Mouse (Mus musculus) lung, embryonic 14.5 days (tissue): ENCODE results near the gene Dhdds. TPM values are rescaled to one million over a fixed set of nuclear protein-coding genes. Genes with fewer than 3 reads are reported as not detected.
A peak's percentile ranks its signal among the peaks of the same experiment; 100 is the strongest.
"Not testable (repeated sequence)": the region's sequence is repeated elsewhere in the genome, so short reads cannot be mapped to it uniquely, and the experiment has no call there.

Experiments
- ATAC-seq: fragments of 200-750 bp; cut with Nextera tagmentation; 2 replicates; pipeline ENCODE4 v1.8.0; 2017; ENCODE audit warnings: mild to moderate bottlenecking, moderate TSS enrichment, moderate library complexity; ENCODE audit not compliant: insufficient read depth
- DNase-seq: peaks from one replicate; pipeline ENCODE4 v3.0.0-alpha.2; 2015
- H3K27ac ChIP-seq: fragments of 300-500 bp; sonication (generic); 2 replicates; pipeline ENCODE4 v1.5.1; 2014; ENCODE audit warnings: low read depth, mild to moderate bottlenecking, moderate library complexity
- H3K27me3 ChIP-seq: fragments of 300-500 bp; sonication (generic); 2 replicates; pipeline ENCODE4 v1.6.1; 2014; ENCODE audit warnings: low read length, control low read depth; ENCODE audit not compliant: insufficient read depth
- H3K36me3 ChIP-seq: fragments of 300-500 bp; sonication (generic); 2 replicates; pipeline ENCODE4 v1.6.1; 2014; ENCODE audit warnings: control low read depth; ENCODE audit not compliant: insufficient read depth
- H3K4me1 ChIP-seq: fragments of 300-500 bp; sonication (generic); 2 replicates; pipeline ENCODE4 v1.6.1; 2014; ENCODE audit warnings: antibody characterized with exemption, control low read depth; ENCODE audit not compliant: insufficient read depth
- H3K4me2 ChIP-seq: fragments of 300-500 bp; sonication (generic); 2 replicates; pipeline ENCODE4 v1.6.1; 2014; ENCODE audit warnings: mild to moderate bottlenecking
- H3K4me3 ChIP-seq: fragments of 300-500 bp; sonication (generic); 2 replicates; pipeline ENCODE4 v1.5.1; 2014; ENCODE audit warnings: low read depth, low read length
- H3K9ac ChIP-seq: fragments of 300-500 bp; sonication (generic); 2 replicates; pipeline ENCODE4 v1.6.1; 2014
- H3K9me3 ChIP-seq: fragments of 300-500 bp; sonication (generic); 2 replicates; pipeline ENCODE4 v1.6.1; 2016; ENCODE audit warnings: low read depth, low read length, control low read depth
- CTCF ChIP-seq: IDR thresholded peaks from 2 replicates; pipeline ENCODE4 v1.5.1; 2016; ENCODE audit warnings: antibody characterized with exemption, low read depth
- WGBS: fragments of 180-500 bp; shearing (Covaris S2); extraction: QIAGEN DNeasy Blood & Tissue Kit; methylation state at CpG from one replicate; pipeline ENCODE4 v1.1.7; 2014; 5-methylcytosine and 5-hydroxymethylcytosine counted together
- polyA plus RNA-seq: library from polyadenylated mRNA; unstranded; fragments of >200 nt; fragmentation: Nextera tagmentation; extraction: Ambion mirVana; gene quantifications from 2 replicates; pipeline ENCODE4 v1.2.1, GENCODE M21; 2014

Dhdds gene
- polyA plus RNA-seq, 1 experiment from 2014 or later = 43.7 TPM

DNA sequence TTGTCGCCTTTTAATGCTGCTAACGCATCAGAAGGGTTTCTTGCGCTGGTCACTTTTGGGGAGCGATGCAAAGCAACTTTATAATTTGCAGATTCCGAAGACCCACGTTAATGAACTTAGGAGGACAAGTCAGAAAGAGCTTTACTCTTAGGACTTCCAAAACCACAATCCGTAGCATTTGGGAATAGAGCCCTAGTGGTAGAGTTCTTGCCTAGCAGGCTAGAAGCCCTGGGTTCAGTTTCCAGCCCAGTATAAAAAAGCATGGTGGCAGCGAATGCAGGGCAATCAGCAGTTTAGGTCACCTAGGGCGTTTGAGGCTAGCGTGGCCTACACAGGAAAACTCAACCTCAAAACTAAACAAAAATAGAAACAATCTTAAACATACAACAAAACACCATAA is 992 bp upstream of the Dhdds start:
- Histone ChIP-seq H3K4me2 (peak overlapping the region; percentile 88; the same call in 1 of the 2 replicates), H3K9me3 (no peaks in the 10 kb centered on the region), H3K9ac (no peak overlapping the region), H3K4me1 (no peaks in the 10 kb centered on the region), H3K36me3 (peaks cover 10% of the 10 kb centered on the region), H3K4me3 (no peak overlapping the region), H3K27me3 (no peaks in the 10 kb centered on the region), H3K27ac (no peak overlapping the region)
- 49% methylated on average over 10 of the region's 10 CpGs for WGBS
- no peak for ATAC-seq
- TF ChIP-seq CTCF = no peak
- DNase-seq = no peak

DNA sequence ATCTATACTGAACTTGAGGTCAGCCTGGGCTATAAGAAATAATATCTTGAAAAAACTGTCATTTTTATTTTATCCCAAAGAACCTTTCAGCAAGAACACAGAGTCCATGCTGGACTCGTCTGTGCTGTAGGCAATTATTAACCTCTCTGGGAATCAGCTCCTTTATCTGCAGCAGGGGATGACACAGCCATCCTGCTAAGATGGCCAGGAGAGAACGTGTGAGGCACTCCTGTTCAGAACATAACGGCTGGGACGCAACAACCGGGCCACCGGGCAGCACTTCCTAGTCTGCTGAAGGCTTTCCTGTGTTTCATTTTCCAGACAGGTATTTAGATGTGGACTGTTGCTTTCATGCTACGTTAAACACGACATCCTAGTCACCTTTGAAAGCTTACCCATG is 6.0 kb downstream of the Dhdds start:
- TF ChIP-seq CTCF = no peak
- H3K4me3 ChIP-seq = no peak overlapping the region
- DNase-seq (no peak), ATAC-seq (no peak)
- no peaks in the 10 kb centered on the region for H3K27me3 ChIP-seq
- 84% methylated on average over 8 of the region's 8 CpGs for WGBS
- no peaks in the 10 kb centered on the region for H3K9me3 ChIP-seq
- H3K9ac ChIP-seq = no peak overlapping the region
- no peaks in the 10 kb centered on the region for H3K4me1 ChIP-seq
- H3K27ac ChIP-seq = no peak overlapping the region
- peaks cover 72% of the 10 kb centered on the region for H3K36me3 ChIP-seq
- no peak overlapping the region for H3K4me2 ChIP-seq

DNA sequence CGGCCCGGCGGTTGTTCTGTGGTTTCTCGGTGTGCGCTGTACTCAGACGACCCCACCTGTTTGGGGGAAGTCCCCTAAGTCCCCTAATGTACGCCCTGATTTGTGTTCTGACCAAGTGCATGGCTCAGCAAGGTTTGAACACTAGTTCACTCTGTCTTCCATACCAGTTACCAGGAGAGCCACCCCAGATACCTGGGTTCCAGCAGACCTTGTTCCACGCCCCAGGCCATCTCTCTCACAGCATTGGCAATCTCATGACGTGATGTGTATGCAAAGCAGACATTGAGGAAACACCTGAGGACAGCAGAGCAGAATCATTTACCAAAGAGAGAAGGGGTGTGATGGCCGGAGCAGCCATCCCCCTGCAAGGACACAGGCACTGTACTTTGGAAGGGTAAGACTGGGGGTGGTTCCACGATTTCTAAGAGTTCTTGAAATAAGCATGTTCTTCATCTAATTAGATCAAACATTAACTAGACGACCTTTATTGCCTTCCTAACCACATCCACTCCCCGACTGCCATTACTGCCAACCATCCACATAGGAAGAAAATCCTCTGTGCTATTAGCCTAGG is 9.5 kb downstream of the Dhdds start:
- ATAC-seq (no peak), DNase-seq (no peak)
- no peak overlapping the region for H3K4me2 ChIP-seq
- no peaks in the 10 kb centered on the region for H3K4me1 ChIP-seq
- no peak for TF ChIP-seq CTCF
- H3K9me3 ChIP-seq = no peaks in the 10 kb centered on the region
- no peaks in the 10 kb centered on the region for H3K27me3 ChIP-seq
- no peak overlapping the region for H3K9ac ChIP-seq
- no peak overlapping the region for H3K4me3 ChIP-seq
- peaks cover 88% of the 10 kb centered on the region for H3K36me3 ChIP-seq
- 87% methylated on average over 13 of the region's 13 CpGs for WGBS
- H3K27ac ChIP-seq = no peak overlapping the region

DNA sequence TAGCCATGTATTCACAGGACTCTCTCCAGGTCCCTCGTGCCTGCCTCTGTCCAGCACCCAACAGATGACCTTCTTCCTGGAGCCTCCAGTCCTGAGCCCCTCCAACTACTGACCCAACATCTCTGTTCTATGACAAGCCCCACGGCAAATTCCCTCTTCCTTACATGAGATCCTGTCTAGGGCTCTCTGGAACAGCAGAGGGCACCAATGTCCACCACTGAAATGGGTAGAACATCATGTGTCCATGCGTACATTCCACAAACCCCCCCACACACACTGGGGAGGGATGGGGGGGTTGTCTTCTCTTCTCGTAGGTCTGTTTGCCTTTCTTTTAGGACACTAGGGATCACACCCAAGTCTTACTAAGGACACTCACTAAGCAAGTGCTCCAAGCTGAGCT is 10.7 kb downstream of the Dhdds start:
- WGBS = 53% methylated on average over 4 of the region's 4 CpGs
- Histone ChIP-seq H3K4me1 (no peaks in the 10 kb centered on the region), H3K36me3 (peaks cover 87% of the 10 kb centered on the region), H3K9ac (no peak overlapping the region), H3K4me2 (no peak overlapping the region), H3K9me3 (no peaks in the 10 kb centered on the region), H3K27ac (no peak overlapping the region), H3K4me3 (no peak overlapping the region), H3K27me3 (no peaks in the 10 kb centered on the region)
- peak; percentile 19 for TF ChIP-seq CTCF
- DNase-seq = no peak
- ATAC-seq = no peak

DNA sequence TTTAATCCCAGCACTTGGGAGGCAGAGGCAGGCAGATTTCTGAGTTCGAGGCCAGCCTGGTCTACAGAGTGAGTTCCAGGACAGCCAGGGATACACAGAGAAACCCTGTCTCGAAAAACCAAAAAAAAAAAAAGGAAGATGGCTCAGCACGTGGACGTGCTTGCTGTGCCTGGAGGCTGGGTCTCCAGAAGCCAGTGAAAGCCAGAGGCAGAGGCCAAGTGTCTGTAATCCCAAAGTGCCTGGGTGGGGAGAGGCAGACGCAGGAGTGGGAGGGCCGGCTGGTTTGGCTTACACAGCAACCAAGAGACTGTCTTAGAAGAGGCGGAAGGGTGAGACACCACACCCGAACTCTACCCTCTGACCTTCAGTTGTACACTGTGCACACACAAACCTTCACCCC is 12.4 kb downstream of the Dhdds start:
- not testable (repeated sequence) for H3K9me3 ChIP-seq, H3K4me2 ChIP-seq, H3K27me3 ChIP-seq, DNase-seq, H3K4me1 ChIP-seq, H3K9ac ChIP-seq, H3K27ac ChIP-seq, H3K4me3 ChIP-seq, ATAC-seq
- 83% methylated on average over 8 of the region's 8 CpGs for WGBS
- H3K36me3 ChIP-seq = peaks cover 72% of the 10 kb centered on the region

DNA sequence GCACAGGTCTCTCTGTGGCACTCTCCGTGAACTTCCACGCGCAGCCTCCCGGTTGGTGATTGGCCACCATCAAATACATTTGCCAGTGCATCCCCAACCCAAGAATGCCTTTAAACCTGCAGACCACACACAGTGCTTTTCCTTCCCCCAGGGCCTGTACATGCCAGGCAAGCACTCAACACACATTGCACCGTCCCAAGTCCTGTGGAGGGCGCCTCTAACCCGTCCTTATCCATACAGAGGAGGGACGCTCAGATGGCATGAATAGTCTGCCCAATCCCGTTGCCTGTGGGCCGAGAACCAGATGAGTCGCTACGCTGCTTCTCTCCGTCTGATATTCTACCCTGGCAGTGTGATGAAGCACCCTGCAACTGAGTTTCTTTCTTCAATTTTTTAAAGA is 17.8 kb downstream of the Dhdds start:
- Histone ChIP-seq H3K4me2 (no peak overlapping the region), H3K36me3 (peaks cover 66% of the 10 kb centered on the region), H3K27ac (no peak overlapping the region), H3K9ac (no peak overlapping the region), H3K4me1 (no peaks in the 10 kb centered on the region), H3K9me3 (no peaks in the 10 kb centered on the region), H3K27me3 (no peaks in the 10 kb centered on the region), H3K4me3 (no peak overlapping the region)
- TF ChIP-seq CTCF = no peak
- WGBS = 85% methylated on average over 13 of the region's 13 CpGs
- no peak for DNase-seq
- no peak for ATAC-seq

DNA sequence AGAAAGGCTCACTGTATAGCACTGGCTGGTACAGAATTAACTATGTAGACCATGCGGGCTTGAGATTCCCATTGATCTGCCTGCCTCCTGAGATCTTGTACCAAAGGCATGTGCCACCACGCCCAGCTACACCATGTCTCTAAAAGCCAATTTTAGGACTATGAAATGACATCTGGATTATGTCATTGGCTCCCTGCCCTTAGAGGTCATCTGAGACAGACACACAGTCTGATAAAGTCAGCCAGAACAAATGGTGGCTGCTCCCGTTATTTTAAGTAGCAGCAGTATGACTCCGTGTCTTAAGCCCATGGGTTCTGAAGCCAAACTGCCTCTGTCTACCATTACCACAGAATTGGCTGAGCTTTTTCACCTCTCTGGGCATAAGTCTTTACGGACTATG is 20.2 kb downstream of the Dhdds start:
- Histone ChIP-seq H3K9ac (no peak overlapping the region), H3K4me1 (no peaks in the 10 kb centered on the region), H3K4me2 (no peak overlapping the region), H3K4me3 (no peak overlapping the region), H3K27me3 (no peaks in the 10 kb centered on the region), H3K27ac (no peak overlapping the region), H3K9me3 (no peaks in the 10 kb centered on the region), H3K36me3 (peaks cover 62% of the 10 kb centered on the region)
- WGBS = 79% methylated on average over 5 of the region's 5 CpGs
- TF ChIP-seq CTCF = no peak
- ATAC-seq = no peak
- DNase-seq = no peak

DNA sequence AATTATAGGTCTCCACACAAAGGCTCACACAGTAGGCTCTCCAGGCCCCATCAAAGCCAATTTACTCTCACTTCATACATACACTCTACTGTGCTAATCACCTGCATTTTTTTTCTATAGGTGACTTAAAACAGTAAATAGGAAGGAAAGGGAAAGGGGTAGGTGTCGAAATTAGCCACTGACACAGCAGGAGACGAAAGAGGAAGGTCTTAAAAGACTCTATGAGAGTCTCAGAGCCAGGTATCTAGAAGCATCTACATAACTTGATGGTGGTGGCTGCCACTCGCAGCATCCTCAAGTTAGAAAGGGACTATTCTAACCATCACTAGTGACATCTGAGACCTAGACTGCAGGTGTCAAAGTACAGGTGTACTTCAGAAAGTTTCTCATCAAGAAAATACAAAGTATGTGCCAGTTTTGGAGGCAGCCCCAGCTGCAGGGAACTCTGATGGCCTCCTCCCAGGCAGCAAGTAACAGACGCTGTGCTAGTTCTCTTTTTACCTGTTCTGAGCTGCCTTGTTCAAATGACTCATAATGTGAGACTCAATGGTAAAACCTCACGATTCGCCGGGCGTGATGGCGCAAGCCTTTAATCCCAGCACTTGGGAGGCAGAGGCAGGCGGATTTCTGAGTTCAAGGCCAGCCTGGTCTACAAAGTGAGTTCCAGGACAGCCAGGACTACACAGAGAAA is 22.6 kb downstream of the Dhdds start:
- Histone ChIP-seq H3K27me3 (no peaks in the 10 kb centered on the region), H3K9me3 (no peaks in the 10 kb centered on the region), H3K4me2 (no peak overlapping the region), H3K4me3 (no peak overlapping the region), H3K27ac (no peak overlapping the region), H3K36me3 (peaks cover 58% of the 10 kb centered on the region), H3K9ac (no peak overlapping the region), H3K4me1 (no peaks in the 10 kb centered on the region)
- 92% methylated on average over 10 of the region's 10 CpGs for WGBS
- DNase-seq (no peak), ATAC-seq (no peak)
- no peak for TF ChIP-seq CTCF
